ENCODE assay signal across 8 mouse cellular contexts in the genomic region with DNA sequence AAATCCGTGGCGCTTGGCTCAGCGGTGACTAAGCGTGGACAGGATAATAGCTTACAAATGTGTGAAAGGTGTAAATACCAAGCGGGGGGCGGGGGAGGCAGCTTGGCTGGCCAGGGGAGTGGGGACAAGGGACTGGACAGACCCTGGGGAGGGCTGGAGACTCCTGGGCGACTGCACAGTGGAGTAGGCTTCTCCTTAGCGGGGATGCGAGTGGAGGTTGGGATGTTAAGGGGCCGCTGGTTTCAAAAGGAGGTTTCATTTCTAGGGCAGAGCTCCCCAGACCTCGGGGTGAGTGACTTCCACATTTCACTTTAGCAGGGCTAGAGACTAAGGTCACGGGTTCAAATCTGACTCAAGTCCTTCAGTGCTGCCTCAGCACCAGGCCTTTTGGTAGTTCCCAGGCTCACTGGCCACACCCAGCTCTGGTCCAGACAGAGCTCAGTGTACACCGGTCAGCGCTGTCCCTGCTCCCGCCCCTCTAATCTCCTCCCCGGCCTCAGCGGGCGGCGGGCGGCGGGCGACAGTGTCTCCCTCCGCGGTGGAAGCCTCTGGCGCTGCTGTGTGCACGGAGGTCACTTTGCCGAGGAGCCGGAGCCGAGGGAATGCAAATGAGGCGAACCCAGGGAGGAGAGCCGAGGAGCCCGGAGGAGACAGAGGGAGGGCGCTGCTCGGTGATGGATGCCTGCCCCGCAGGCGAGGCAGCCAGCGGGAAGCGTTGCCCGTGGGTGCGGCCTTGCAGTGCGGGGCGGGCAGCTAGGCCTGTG. TPM values are rescaled to one million over a fixed set of nuclear protein-coding genes. Genes with fewer than 3 reads are reported as not detected.
DNase-seq lines count a peak whose midpoint lies in the region; ATAC-seq and TF ChIP-seq lines count a peak whose summit lies in the region.

No protein-coding gene starts in this region.

- intact Hi-C loops in heart, postnatal 36 days (cut with DNase I) = no loop called here

- WGBS in embryonic facial prominence, embryonic 11.5 days = 2% methylated on average over 40 of the region's 42 CpGs
- 2% methylated on average over 42 of the region's 42 CpGs for WGBS in limb, embryonic 12.5 days
- 2% methylated on average over 40 of the region's 42 CpGs for WGBS in midbrain, postnatal 0 days

- peak; percentile 83 for ATAC-seq in frontal cortex, adult (ENCODE audit: low TSS enrichment)
- ATAC-seq in embryonic facial prominence, embryonic 11.5 days (replicated peaks; ENCODE audit: insufficient number of reproducible peaks, low FRiP score, low TSS enrichment, low read depth) = peak; percentile 70
- ATAC-seq in limb, embryonic 12.5 days (ENCODE audit: insufficient number of reproducible peaks, insufficient read depth, low FRiP score, low TSS enrichment, low read depth) = 0 out of 2 replicates have a peak, but pooled peaks have one; percentile 11
- ATAC-seq in midbrain, postnatal 0 days (ENCODE audit: low FRiP score) = peak; percentile 39; the same call in 1 of the 2 replicates

- H3K36me3 ChIP-seq in ES-Bruce4 (ENCODE audit: control insufficient read depth, insufficient read depth, low read length, poor library complexity, severe bottlenecking) = no peaks in the 10 kb centered on the region
- H3K36me3 ChIP-seq in embryonic facial prominence, embryonic 11.5 days (replicated peaks; ENCODE audit: control insufficient read depth, insufficient read depth, low read depth, low read length) = no peaks in the 10 kb centered on the region
- H3K36me3 ChIP-seq in limb, embryonic 12.5 days = no peaks in the 10 kb centered on the region
- no peaks in the 10 kb centered on the region for H3K36me3 ChIP-seq in midbrain, postnatal 0 days (ENCODE audit: insufficient read depth, low read length)

- H3K4me3 ChIP-seq in ES-Bruce4 (ENCODE audit: low read depth, low read length) = peak overlapping the region; percentile 32
- H3K4me3 ChIP-seq in embryonic facial prominence, embryonic 11.5 days (ENCODE audit: low read depth, low read length) = peak overlapping the region; percentile 27
- H3K4me3 ChIP-seq in limb, embryonic 12.5 days (replicated peaks) = peak overlapping the region; percentile 35
- peak overlapping the region; percentile 28 for H3K4me3 ChIP-seq in midbrain, postnatal 0 days (ENCODE audit: low read depth, low read length)

- no peak for DNase-seq in frontal cortex, postnatal 14 days (ENCODE audit: low spot score in 2 of 2)
- peak; percentile 62 for DNase-seq in embryonic facial prominence, embryonic 11.5 days (ENCODE audit: low spot score)
- peak; percentile 43 to 65 for DNase-seq in heart, postnatal 36 days
- DNase-seq in midbrain, postnatal 0 days (ENCODE audit: low spot score) = peak; percentile 30
- no peak for DNase-seq in frontal cortex, postnatal 25 days (ENCODE audit: low spot score in 2 of 2)

- no peak for TF ChIP-seq CTCF in ES-Bruce4 (IDR thresholded peaks at IDR 0.05; ENCODE audit: low read depth, low read length)
- 0 out of 2 replicates have a peak, but pooled peaks have one; percentile 8 for TF ChIP-seq CTCF in midbrain, postnatal 0 days (IDR thresholded peaks at IDR 0.05)

- H3K4me1 ChIP-seq in ES-Bruce4 (ENCODE audit: control insufficient read depth, insufficient read depth, low read length) = no peaks in the 10 kb centered on the region
- no peaks in the 10 kb centered on the region; the same call in none of the 2 replicates for H3K4me1 ChIP-seq in embryonic facial prominence, embryonic 11.5 days (ENCODE audit: control insufficient read depth, insufficient read depth, low read length)
- peaks cover 60% of the 10 kb centered on the region for H3K4me1 ChIP-seq in limb, embryonic 12.5 days (replicated peaks)
- peaks cover 19% of the 10 kb centered on the region for H3K4me1 ChIP-seq in midbrain, postnatal 0 days (ENCODE audit: insufficient read depth, low read length)

- no peaks in the 10 kb centered on the region for H3K27me3 ChIP-seq in ES-Bruce4 (ENCODE audit: control insufficient read depth, insufficient read depth, low read length, poor library complexity, severe bottlenecking)
- no peaks in the 10 kb centered on the region; the same call in 1 of the 2 replicates for H3K27me3 ChIP-seq in embryonic facial prominence, embryonic 11.5 days (ENCODE audit: control insufficient read depth, insufficient read depth, low read length)
- H3K27me3 ChIP-seq in limb, embryonic 12.5 days = peaks cover 77% of the 10 kb centered on the region
- no peaks in the 10 kb centered on the region for H3K27me3 ChIP-seq in midbrain, postnatal 0 days (ENCODE audit: insufficient read depth, low read length)

- TF ChIP-seq POLR2A in ES-Bruce4 (IDR thresholded peaks at IDR 0.05; ENCODE audit: insufficient read depth, low read length) = no peak

- peak overlapping the region; percentile 35 for H3K9ac ChIP-seq in ES-Bruce4 (ENCODE audit: low read depth, poor library complexity, severe bottlenecking)
- peak overlapping the region; percentile 51 for H3K9ac ChIP-seq in embryonic facial prominence, embryonic 11.5 days (replicated peaks; ENCODE audit: low read length)
- H3K9ac ChIP-seq in limb, embryonic 12.5 days (replicated peaks) = peak overlapping the region; percentile 48
- 0 out of 2 replicates have a peak overlapping the region, but pooled peaks have one; percentile 24 for H3K9ac ChIP-seq in midbrain, postnatal 0 days (replicated peaks; ENCODE audit: low read length, poor library complexity, severe bottlenecking)

- H3K9me3 ChIP-seq in ES-Bruce4 (replicated peaks; ENCODE audit: control insufficient read depth, insufficient read depth, low read length, poor library complexity, severe bottlenecking) = no peaks in the 10 kb centered on the region
- no peaks in the 10 kb centered on the region for H3K9me3 ChIP-seq in embryonic facial prominence, embryonic 11.5 days (replicated peaks; ENCODE audit: control insufficient read depth, low read length)
- H3K9me3 ChIP-seq in limb, embryonic 12.5 days = no peaks in the 10 kb centered on the region
- H3K9me3 ChIP-seq in midbrain, postnatal 0 days (ENCODE audit: low read length) = no peaks in the 10 kb centered on the region

- peak overlapping the region; percentile 76 for H3K4me2 ChIP-seq in embryonic facial prominence, embryonic 11.5 days (ENCODE audit: low read depth, low read length)
- H3K4me2 ChIP-seq in limb, embryonic 12.5 days = peak overlapping the region; percentile 60
- peak overlapping the region; percentile 47 for H3K4me2 ChIP-seq in midbrain, postnatal 0 days (ENCODE audit: low read depth, low read length, poor library complexity, severe bottlenecking)

- no peak for TF ChIP-seq EP300 in ES-Bruce4 (IDR thresholded peaks at IDR 0.05; ENCODE audit: insufficient read depth, low read depth, low read length)

- H3K27ac ChIP-seq in ES-Bruce4 (ENCODE audit: insufficient read depth, low read length) = no peak overlapping the region
- peak overlapping the region; percentile 44; the same call in 1 of the 2 replicates for H3K27ac ChIP-seq in embryonic facial prominence, embryonic 11.5 days (replicated peaks; ENCODE audit: low read depth, low read length)
- H3K27ac ChIP-seq in limb, embryonic 12.5 days = no peak overlapping the region
- peak overlapping the region; percentile 69 for H3K27ac ChIP-seq in midbrain, postnatal 0 days (ENCODE audit: low read depth, low read length)

RNA-seq across cellular contexts. Expression of a gene that starts 8.0 kb away (rescaled TPM):
- not detected in 2 replicates for polyA plus RNA-seq in ES-Bruce4 (2011; ENCODE audit: insufficient read depth, insufficient read length, low read depth, missing spikeins)
- polyA plus RNA-seq in embryonic facial prominence, embryonic 11.5 days (2014; fragmentation: Nextera tagmentation; extraction: Ambion mirVana) = 0.29 and 1.1 TPM in 2 replicates
- total RNA-seq in heart, postnatal 36 days (2021) = not detected
- polyA plus RNA-seq in limb, embryonic 12.5 days (2016; fragmentation: Nextera tagmentation; extraction: Ambion mirVana) = 0.50 and 0.78 TPM in 2 replicates
- total RNA-seq in midbrain, postnatal 0 days (2014; rRNA removed) = 180 and 188 TPM in 2 replicates
- 54.8 and 60.0 TPM in 2 replicates for polyA plus RNA-seq in midbrain, postnatal 0 days (2015; fragmentation: Nextera tagmentation; extraction: Ambion mirVana)

RNA-seq across cellular contexts. Expression of a gene that starts 20.9 kb away (rescaled TPM):
- polyA plus RNA-seq in ES-Bruce4 (2011; ENCODE audit: insufficient read depth, insufficient read length, low read depth, missing spikeins) = 13.3 and 15.1 TPM in 2 replicates
- 14.6 and 15.3 TPM in 2 replicates for polyA plus RNA-seq in embryonic facial prominence, embryonic 11.5 days (2014; fragmentation: Nextera tagmentation; extraction: Ambion mirVana)
- 10 to 100 TPM; 25.5 to 26.8 TPM for total RNA-seq in heart, postnatal 36 days (2021)
- polyA plus RNA-seq in limb, embryonic 12.5 days (2016; fragmentation: Nextera tagmentation; extraction: Ambion mirVana) = 22.1 and 27.1 TPM in 2 replicates
- total RNA-seq in midbrain, postnatal 0 days (2014; rRNA removed) = 125 and 132 TPM in 2 replicates
- polyA plus RNA-seq in midbrain, postnatal 0 days (2015; fragmentation: Nextera tagmentation; extraction: Ambion mirVana) = 60.0 and 60.8 TPM in 2 replicates

RNA-seq across cellular contexts. Expression of a gene that starts 21.1 kb away (rescaled TPM):
- 0.27 and 0.53 TPM in 2 replicates for polyA plus RNA-seq in ES-Bruce4 (2011; ENCODE audit: insufficient read depth, insufficient read length, low read depth, missing spikeins)
- 0.98 and 1.6 TPM in 2 replicates for polyA plus RNA-seq in embryonic facial prominence, embryonic 11.5 days (2014; fragmentation: Nextera tagmentation; extraction: Ambion mirVana)
- total RNA-seq in heart, postnatal 36 days (2021) = under 1 TPM; 0.11 to 0.19 TPM
- 0.36 and 0.74 TPM in 2 replicates for polyA plus RNA-seq in limb, embryonic 12.5 days (2016; fragmentation: Nextera tagmentation; extraction: Ambion mirVana)
- total RNA-seq in midbrain, postnatal 0 days (2014; rRNA removed) = 52.4 and 57.8 TPM in 2 replicates
- 49.4 and 50.4 TPM in 2 replicates for polyA plus RNA-seq in midbrain, postnatal 0 days (2015; fragmentation: Nextera tagmentation; extraction: Ambion mirVana)

RNA-seq across cellular contexts. Expression of a gene that starts 22.5 kb away (rescaled TPM):
- polyA plus RNA-seq in ES-Bruce4 (2011; ENCODE audit: insufficient read depth, insufficient read length, low read depth, missing spikeins) = 35.2 and 36.5 TPM in 2 replicates
- 36.9 and 38.4 TPM in 2 replicates for polyA plus RNA-seq in embryonic facial prominence, embryonic 11.5 days (2014; fragmentation: Nextera tagmentation; extraction: Ambion mirVana)
- total RNA-seq in heart, postnatal 36 days (2021) = 10 to 100 TPM; 35.5 to 39.9 TPM
- 49.1 and 61.0 TPM in 2 replicates for polyA plus RNA-seq in limb, embryonic 12.5 days (2016; fragmentation: Nextera tagmentation; extraction: Ambion mirVana)
- total RNA-seq in midbrain, postnatal 0 days (2014; rRNA removed) = 77.1 and 94.9 TPM in 2 replicates
- polyA plus RNA-seq in midbrain, postnatal 0 days (2015; fragmentation: Nextera tagmentation; extraction: Ambion mirVana) = 67.4 and 76.1 TPM in 2 replicates

RNA-seq across cellular contexts. Expression of a gene that starts 48.0 kb away (rescaled TPM):
- 32.6 and 32.9 TPM in 2 replicates for polyA plus RNA-seq in ES-Bruce4 (2011; ENCODE audit: insufficient read depth, insufficient read length, low read depth, missing spikeins)
- 52.4 and 54.2 TPM in 2 replicates for polyA plus RNA-seq in embryonic facial prominence, embryonic 11.5 days (2014; fragmentation: Nextera tagmentation; extraction: Ambion mirVana)
- 100 to 1,000 TPM; 130 to 136 TPM for total RNA-seq in heart, postnatal 36 days (2021)
- polyA plus RNA-seq in limb, embryonic 12.5 days (2016; fragmentation: Nextera tagmentation; extraction: Ambion mirVana) = 98.3 and 104 TPM in 2 replicates
- 40.7 and 45.9 TPM in 2 replicates for total RNA-seq in midbrain, postnatal 0 days (2014; rRNA removed)
- polyA plus RNA-seq in midbrain, postnatal 0 days (2015; fragmentation: Nextera tagmentation; extraction: Ambion mirVana) = 24.2 TPM in 2 replicates

Comparison
In these comparisons a context has a peak if more than half of its experiments do, and no peak if none do; other contexts are left out.
1. ATAC-seq: peak in every context shown above with its lines; median percentile 83 in frontal cortex, adult; 70 in embryonic facial prominence, embryonic 11.5 days; 39 in midbrain, postnatal 0 days; 11 in limb, embryonic 12.5 days.
2. DNase-seq: peak in embryonic facial prominence, embryonic 11.5 days (single experiment), heart, postnatal 36 days (2 of 2) and midbrain, postnatal 0 days (single experiment); none in frontal cortex, postnatal 14 days (0 of 2) and frontal cortex, postnatal 25 days (0 of 2).
3. H3K27ac ChIP-seq: peak in embryonic facial prominence, embryonic 11.5 days (single experiment) and midbrain, postnatal 0 days (single experiment); none in ES-Bruce4 (single experiment) and limb, embryonic 12.5 days (single experiment).
4. RNA of a gene that starts 8.0 kb away (polyA plus RNA-seq): 54.8 to 60.0 TPM in midbrain, postnatal 0 days; 0.50 to 0.78 TPM in limb, embryonic 12.5 days, 0.29 to 1.1 TPM in embryonic facial prominence, embryonic 11.5 days and not detected in ES-Bruce4; every median in the first group is over 10 times any median in the second.
5. RNA of a gene that starts 21.1 kb away (polyA plus RNA-seq): 49.4 to 50.4 TPM in midbrain, postnatal 0 days; 0.98 to 1.6 TPM in embryonic facial prominence, embryonic 11.5 days, 0.36 to 0.74 TPM in limb, embryonic 12.5 days and 0.27 to 0.53 TPM in ES-Bruce4; every median in the first group is over 10 times any median in the second.
6. Peak in every context shown above with its lines, with median percentiles within 50 percentile points of each other: H3K4me3 ChIP-seq, H3K9ac ChIP-seq and H3K4me2 ChIP-seq.